10 mouse cellular contexts compared by ENCODE assay signal in the genomic region with DNA sequence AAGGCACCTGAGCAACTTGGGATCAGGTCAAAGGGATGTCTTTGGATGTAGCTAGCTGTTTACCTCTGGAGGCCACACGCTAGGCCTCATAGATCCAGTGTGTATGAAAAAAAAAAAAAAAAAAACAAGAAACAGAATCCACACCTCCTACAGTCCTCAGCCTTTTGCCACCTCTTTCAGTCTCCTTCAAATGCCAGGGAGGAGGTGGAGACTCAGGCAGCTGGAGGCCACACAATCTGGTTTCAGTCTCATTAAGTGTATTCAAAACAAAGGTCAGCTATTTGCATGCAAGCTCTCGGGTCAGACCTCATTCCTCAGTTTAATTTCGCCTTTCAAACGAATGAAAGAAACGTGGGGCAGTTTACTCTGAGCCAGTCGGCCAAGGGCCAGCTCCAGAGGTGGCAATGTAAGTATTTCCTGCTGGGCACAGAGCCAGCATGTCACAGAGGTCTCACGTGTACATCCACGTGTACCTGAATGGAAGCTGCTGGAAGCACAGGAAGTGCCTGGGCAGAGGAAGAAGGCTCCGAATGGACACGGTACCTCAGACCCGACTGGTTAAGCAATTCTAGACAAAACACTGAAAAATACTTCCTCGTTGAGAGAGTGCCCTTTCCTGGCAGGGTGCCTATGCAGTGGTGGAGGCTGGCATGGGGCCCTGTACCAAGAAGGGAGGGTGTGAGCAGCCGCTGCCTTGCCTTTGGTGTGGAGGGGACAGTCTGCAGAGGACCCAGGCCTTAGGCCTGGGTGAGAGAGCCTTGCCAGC.
DNase-seq lines count a peak whose midpoint lies in the region; ATAC-seq lines count a peak whose summit lies in the region.
"Had no signal": no experiment of that assay in that cellular context is flagged by ENCODE, and none has a peak within 500 bp of the region (broad histone marks: within the 10 kb centered on the region; RNA-seq: fewer than 3 reads in every experiment).

No protein-coding gene starts in this region.

- no peak overlapping the region for H3K4me3 ChIP-seq in embryonic facial prominence, embryonic 14.5 days (ENCODE audit: low read depth, low read length)
- H3K4me3 ChIP-seq in limb, embryonic 12.5 days (replicated peaks): no peak overlapping the region
- H3K4me3 ChIP-seq: liver, embryonic 13.5 days had no signal

- H3K27ac ChIP-seq in embryonic facial prominence, embryonic 14.5 days (replicated peaks; ENCODE audit: low read depth, low read length): peak overlapping the region; percentile 6
- H3K27ac ChIP-seq in limb, embryonic 12.5 days: peak overlapping the region; percentile 47
- H3K27ac ChIP-seq: liver, embryonic 13.5 days had no signal

- WGBS in embryonic facial prominence, embryonic 14.5 days: 16% methylated on average over 13 of the region's 13 CpGs
- WGBS in limb, embryonic 12.5 days: 24% methylated on average over 13 of the region's 13 CpGs

- H3K9me3 ChIP-seq in embryonic facial prominence, embryonic 14.5 days (ENCODE audit: control insufficient read depth, low read length): no peaks in the 10 kb centered on the region
- H3K9me3 ChIP-seq in limb, embryonic 12.5 days: no peaks in the 10 kb centered on the region
- H3K9me3 ChIP-seq: liver, embryonic 13.5 days had no signal

- H3K36me3 ChIP-seq in embryonic facial prominence, embryonic 14.5 days (ENCODE audit: control insufficient read depth, insufficient read depth, low read length): no peaks in the 10 kb centered on the region
- peaks cover 4% of the 10 kb centered on the region; the same call in 1 of the 2 replicates for H3K36me3 ChIP-seq in limb, embryonic 12.5 days
- H3K36me3 ChIP-seq: G1E; liver, embryonic 13.5 days had no signal

- peaks cover 24% of the 10 kb centered on the region for H3K4me1 ChIP-seq in embryonic facial prominence, embryonic 14.5 days (ENCODE audit: control insufficient read depth, insufficient read depth, low read length)
- peaks cover 54% of the 10 kb centered on the region for H3K4me1 ChIP-seq in limb, embryonic 12.5 days (replicated peaks)
- H3K4me1 ChIP-seq: liver, embryonic 13.5 days had no signal

- no peak overlapping the region for H3K4me2 ChIP-seq in embryonic facial prominence, embryonic 14.5 days (ENCODE audit: low read depth, low read length)
- H3K4me2 ChIP-seq in limb, embryonic 12.5 days: no peak overlapping the region
- H3K4me2 ChIP-seq: liver, embryonic 13.5 days had no signal

- DNase-seq in retina, postnatal 1 day: peak; percentile 87
- DNase-seq in retina, embryonic 14.5 days (ENCODE audit: low spot score): no peak
- peak; percentile 85 for DNase-seq in embryonic facial prominence, embryonic 14.5 days (ENCODE audit: low spot score)
- peak; percentile 52 to 78 for DNase-seq in heart, adult 9 months (ENCODE audit: low spot score in 2 of 2)
- DNase-seq in kidney, adult 9 months: peak; percentile 99
- DNase-seq in ovary, postnatal 10 days (ENCODE audit: low spot score): peak; percentile 68
- DNase-seq in T-cell, adult 2 months (ENCODE audit: low spot score): no peak
- DNase-seq: liver, embryonic 13.5 days had no signal

- H3K27me3 ChIP-seq in embryonic facial prominence, embryonic 14.5 days (replicated peaks; ENCODE audit: control insufficient read depth, insufficient read depth, low read length): no peaks in the 10 kb centered on the region
- H3K27me3 ChIP-seq in limb, embryonic 12.5 days: no peaks in the 10 kb centered on the region
- H3K27me3 ChIP-seq: liver, embryonic 13.5 days had no signal

- H3K9ac ChIP-seq in embryonic facial prominence, embryonic 14.5 days (ENCODE audit: low read depth, low read length): no peak overlapping the region
- H3K9ac ChIP-seq in limb, embryonic 12.5 days (replicated peaks): no peak overlapping the region; the same call in 1 of the 2 replicates
- H3K9ac ChIP-seq: liver, embryonic 13.5 days had no signal

- ATAC-seq in embryonic facial prominence, embryonic 14.5 days (ENCODE audit: low read depth): peak; percentile 78
- 0 out of 2 replicates have a peak, but pooled peaks have one; percentile 39 for ATAC-seq in limb, embryonic 12.5 days (ENCODE audit: insufficient number of reproducible peaks, insufficient read depth, low FRiP score, low TSS enrichment, low read depth)

Comparison
In these comparisons a context has a peak if more than half of its experiments do, and no peak if none do; other contexts are left out.
1. DNase-seq: peak in retina, postnatal 1 day (single experiment), embryonic facial prominence, embryonic 14.5 days (single experiment), heart, adult 9 months (2 of 2), kidney, adult 9 months (single experiment) and ovary, postnatal 10 days (single experiment); none in retina, embryonic 14.5 days (single experiment) and T-cell, adult 2 months (single experiment).